29 mouse cellular contexts compared by ENCODE assay signal in the genomic region with DNA sequence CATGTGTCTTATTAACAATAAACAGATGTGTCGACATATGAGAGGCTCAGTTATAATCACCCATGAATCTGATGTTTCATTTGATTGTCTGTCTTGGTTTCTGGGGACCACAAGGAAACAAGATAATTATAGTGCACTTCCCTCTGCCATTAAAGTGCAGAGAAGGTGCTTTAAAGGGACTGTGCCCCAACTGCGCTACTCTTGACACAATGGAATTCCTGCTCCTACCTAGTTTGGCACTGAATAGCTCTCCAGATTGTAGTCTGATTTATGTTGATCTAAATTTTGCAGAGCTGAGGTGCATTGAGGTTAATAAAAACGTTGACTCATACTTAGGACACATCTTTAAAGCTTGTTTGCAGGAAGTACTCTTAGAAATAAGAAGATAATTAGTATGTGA.
DNase-seq lines count a peak whose midpoint lies in the region; ATAC-seq and TF ChIP-seq lines count a peak whose summit lies in the region.
"Had no signal": no experiment of that assay in that cellular context is flagged by ENCODE, and none has a peak within 500 bp of the region (broad histone marks: within the 10 kb centered on the region; RNA-seq: fewer than 3 reads in every experiment).

No protein-coding gene starts in this region.

- no peak overlapping the region for H3K9ac ChIP-seq in lung, embryonic 14.5 days
- H3K9ac ChIP-seq in stomach, postnatal 0 days (ENCODE audit: low read length): no peak overlapping the region
- H3K9ac ChIP-seq: forebrain, embryonic 15.5 days; heart, embryonic 13.5 days; hindbrain, embryonic 14.5 days; limb, embryonic 15.5 days; liver, embryonic 13.5 days; neural tube, embryonic 13.5 days had no signal

- 45% methylated on average over 3 of the region's 3 CpGs for WGBS in lung, embryonic 14.5 days
- 37% methylated on average over 3 of the region's 3 CpGs for WGBS in stomach, postnatal 0 days

- H3K4me3 ChIP-seq in lung, embryonic 14.5 days (ENCODE audit: low read depth, low read length): no peak overlapping the region
- H3K4me3 ChIP-seq in stomach, postnatal 0 days (ENCODE audit: low read depth, low read length): no peak overlapping the region
- H3K4me3 ChIP-seq: forebrain, embryonic 15.5 days; heart, adult 2 months; heart, embryonic 13.5 days; limb, embryonic 10.5 days; limb, embryonic 15.5 days; liver, embryonic 13.5 days; midbrain, embryonic 10.5 days; neural tube, embryonic 13.5 days had no signal

- no peak for DNase-seq in lung, embryonic 14.5 days
- no peak for DNase-seq in lung, postnatal 10 days
- DNase-seq in MN1 (ENCODE audit: low spot score): peak; percentile 21
- DNase-seq in Patski (ENCODE audit: low read depth, low spot score): no peak
- no peak for DNase-seq in stomach, postnatal 0 days (ENCODE audit: low spot score)
- DNase-seq in urinary bladder, postnatal 36 days (ENCODE audit: low spot score in 2 of 2): no peak
- DNase-seq: adrenal gland, postnatal 25 days; cerebellum, adult 11-12 months; cerebellum, adult 9-11 months; heart, adult 2 months; heart, postnatal 10 days; kidney, adult 8-10 months; kidney, postnatal 4 days; layer of hippocampus, adult 9-11 months; liver, embryonic 13.5 days; lung, adult 18-20 months; right cerebral cortex, postnatal 4 days; thymus, adult 2 months; thymus, postnatal 36 days had no signal

- no peak for TF ChIP-seq CTCF in lung, embryonic 14.5 days (IDR thresholded peaks at IDR 0.05; ENCODE audit: low read depth)
- no peak for TF ChIP-seq CTCF in Patski (IDR thresholded peaks at IDR 0.05)
- no peak for TF ChIP-seq CTCF in stomach, postnatal 0 days (IDR thresholded peaks at IDR 0.05; ENCODE audit: low read depth)

- H3K27ac ChIP-seq in lung, embryonic 14.5 days (ENCODE audit: low read depth): 0 out of 2 replicates have a peak overlapping the region, but pooled peaks have one; percentile 15
- no peak overlapping the region for H3K27ac ChIP-seq in stomach, postnatal 0 days (replicated peaks)
- H3K27ac ChIP-seq: forebrain, embryonic 15.5 days; heart, adult 2 months; heart, embryonic 13.5 days; hindbrain, embryonic 14.5 days; kidney, postnatal 0 days; limb, embryonic 10.5 days; limb, embryonic 15.5 days; liver, embryonic 13.5 days; midbrain, embryonic 10.5 days; neural tube, embryonic 13.5 days had no signal

- ATAC-seq in lung, embryonic 14.5 days (ENCODE audit: insufficient read depth): no peak
- peak; percentile 35 for ATAC-seq in Patski
- no peak for ATAC-seq in stomach, postnatal 0 days (ENCODE audit: low FRiP score, low TSS enrichment)
- ATAC-seq: forebrain, embryonic 15.5 days; inflammation-experienced regulatory T-cells, adult 6 months had no signal

- H3K27me3 ChIP-seq in lung, embryonic 14.5 days (ENCODE audit: insufficient read depth, low read length): no peaks in the 10 kb centered on the region
- H3K27me3 ChIP-seq in Patski: no peaks in the 10 kb centered on the region
- H3K27me3 ChIP-seq in stomach, postnatal 0 days (ENCODE audit: control insufficient read depth, insufficient read depth, low read length): no peaks in the 10 kb centered on the region
- H3K27me3 ChIP-seq: CH12.LX; forebrain, embryonic 15.5 days; heart, embryonic 13.5 days; limb, embryonic 15.5 days; liver, embryonic 13.5 days; neural tube, embryonic 13.5 days had no signal

- H3K9me3 ChIP-seq in lung, embryonic 14.5 days (ENCODE audit: low read depth, low read length): no peaks in the 10 kb centered on the region
- H3K9me3 ChIP-seq in stomach, postnatal 0 days (ENCODE audit: control insufficient read depth, low read length): no peaks in the 10 kb centered on the region
- H3K9me3 ChIP-seq: forebrain, embryonic 15.5 days; heart, embryonic 13.5 days; limb, embryonic 10.5 days; limb, embryonic 15.5 days; liver, embryonic 13.5 days; midbrain, embryonic 10.5 days; neural tube, embryonic 13.5 days had no signal

- no peaks in the 10 kb centered on the region for H3K36me3 ChIP-seq in lung, embryonic 14.5 days (ENCODE audit: insufficient read depth)
- H3K36me3 ChIP-seq in stomach, postnatal 0 days (ENCODE audit: control insufficient read depth, insufficient read depth, low read length): no peaks in the 10 kb centered on the region
- H3K36me3 ChIP-seq: forebrain, embryonic 15.5 days; heart, embryonic 13.5 days; limb, embryonic 10.5 days; limb, embryonic 15.5 days; liver, embryonic 13.5 days; midbrain, embryonic 10.5 days; neural tube, embryonic 13.5 days had no signal

- no peaks in the 10 kb centered on the region for H3K4me1 ChIP-seq in lung, embryonic 14.5 days (ENCODE audit: insufficient read depth)
- H3K4me1 ChIP-seq in stomach, postnatal 0 days (replicated peaks; ENCODE audit: control insufficient read depth, insufficient read depth): no peaks in the 10 kb centered on the region
- H3K4me1 ChIP-seq: forebrain, embryonic 15.5 days; heart, embryonic 13.5 days; limb, embryonic 15.5 days; midbrain, embryonic 10.5 days; neural tube, embryonic 13.5 days had no signal

- no peak overlapping the region for H3K4me2 ChIP-seq in lung, embryonic 14.5 days
- no peak overlapping the region for H3K4me2 ChIP-seq in stomach, postnatal 0 days (replicated peaks; ENCODE audit: low read depth)
- H3K4me2 ChIP-seq: forebrain, embryonic 15.5 days; heart, embryonic 13.5 days; hindbrain, embryonic 14.5 days; limb, embryonic 15.5 days; liver, embryonic 13.5 days; neural tube, embryonic 13.5 days had no signal

- TF ChIP-seq EP300 in stomach, postnatal 0 days (optimal IDR thresholded peaks at IDR 0.05): peak; percentile 32

- POLR2A ChIA-PET in Patski (lab: Charles Lee): no interaction called here

- in situ Hi-C loops in Patski (cut with MboI; ENCODE audit: low pct_unique_long_range_greater_than_20kb): no loop called here

- CTCF ChIA-PET in Patski (lab: Charles Lee): interaction anchor here (1.3 to 1.4 kb wide), 2 partner anchors 11 to 69 kb away, joined by 3 read pairs; no protein-coding TSS in a partner anchor
